Mouse (Mus musculus) gonadal fat pad, adult 2 months (tissue): ENCODE results near the gene Pdzk1ip1. TPM values are rescaled to one million over a fixed set of nuclear protein-coding genes. Genes with fewer than 3 reads are reported as not detected.

ENCODE experiments used
- DNase-seq: peaks from one replicate; pipeline ENCODE4 v3.0.0-alpha.2; 2012; ENCODE audit warnings: low read depth
- polyA plus RNA-seq: library from polyadenylated mRNA; depleted of rRNA; stranded (reverse); fragments of >200 nt; gene quantifications from 2 replicates; pipeline ENCODE4 v1.2.3, GENCODE M21; 2012; rRNA removed

The Pdzk1ip1 gene
- polyA plus RNA-seq, 1 experiment = 324 TPM

GRCm38 (mm10) chr4:115121608-115122007, 33.1 kb downstream of the Pdzk1ip1 start:
- DNase-seq = no peak

GRCm38 (mm10) chr4:115123507-115123906, 35.0 kb downstream of the Pdzk1ip1 start:
- DNase-seq = no peak

GRCm38 (mm10) chr4:115124713-115125112, 36.2 kb downstream of the Pdzk1ip1 start:
- no peak for DNase-seq

GRCm38 (mm10) chr4:115133085-115133484, 44.6 kb downstream of the Pdzk1ip1 start:
- DNase-seq = no peak

GRCm38 (mm10) chr4:115133621-115134295, 45.2 kb downstream of the Pdzk1ip1 start, which contains the start of gene Cyp4x1:
Gene Cyp4x1 (minus strand): TSS chr4:115134281.
- DNase-seq = no peak

GRCm38 (mm10) chr4:115134296-115134630, 45.8 kb downstream of the Pdzk1ip1 start:
- DNase-seq = no peak

Other genes starting within 250 kb of the Pdzk1ip1 start
- 0.47 and 0.53 TPM in 2 replicates for gene Foxd2, start 179.8 kb upstream of the Pdzk1ip1 start, polyA plus RNA-seq
- gene Foxe3, start 162.7 kb upstream of the Pdzk1ip1 start, polyA plus RNA-seq = not detected in 2 replicates
- gene Cmpk1, start 101.5 kb upstream of the Pdzk1ip1 start, polyA plus RNA-seq = 17.3 and 21.5 TPM in 2 replicates
- 0.39 and 0.49 TPM in 2 replicates for gene Stil, start 88.5 kb upstream of the Pdzk1ip1 start, polyA plus RNA-seq
- gene Tal1, start 32.3 kb upstream of the Pdzk1ip1 start, polyA plus RNA-seq = 1.8 and 2.1 TPM in 2 replicates
- 0.19 and 0.51 TPM in 2 replicates for gene Cyp4x1, start 45.6 kb downstream of the Pdzk1ip1 start, polyA plus RNA-seq
- 0.10 TPM in 1 of 2 replicates, not detected in the other for gene Cyp4a29, start 153.4 kb downstream of the Pdzk1ip1 start, polyA plus RNA-seq
- gene Cyp4a12a, start 210.3 kb downstream of the Pdzk1ip1 start, polyA plus RNA-seq = 9.1 and 28.1 TPM in 2 replicates